Mouse (Mus musculus) yolk sac, embryonic 10.5 days (tissue): Measurements from ENCODE around the gene Cd300ld.
"Not testable (repeated sequence)": the region's sequence is repeated elsewhere in the genome, so short reads cannot be mapped to it uniquely, and the experiment has no call there.

Experiments used
- DNase-seq: peaks from one replicate; pipeline ENCODE4 v3.0.0-alpha.2; 2017; ENCODE audit warnings: low spot score

Gene Cd300ld

DNA sequence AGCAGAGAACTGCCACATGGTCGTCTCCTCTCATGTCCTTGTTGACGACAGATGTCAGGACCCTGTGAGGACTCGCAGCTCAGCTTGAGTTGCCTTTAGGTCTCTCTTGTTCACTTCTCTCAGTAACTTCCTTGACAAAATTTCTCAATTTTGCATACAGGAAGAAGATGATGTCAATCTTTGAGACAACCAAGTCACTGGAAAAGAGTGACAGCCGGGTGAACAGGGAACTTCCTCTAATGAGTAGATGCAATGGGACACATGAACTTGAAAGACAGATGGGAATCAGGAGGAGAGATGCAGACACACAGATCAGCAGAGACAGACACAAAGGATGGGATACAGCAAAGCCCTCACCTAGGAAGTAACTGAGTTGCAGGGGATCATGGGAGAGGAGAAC, at the start of gene Cd300ld:
Gene Cd300ld (minus strand): TSS at position 130 of the 400 bp plus-strand sequence.
- DNase-seq, result no peak

GRCm38 (mm10) chr11:115037669-115038068, 47.9 kb upstream of the Cd300ld start, which contains the start of gene Cd300ld5:
TSS of gene Cd300ld5 (minus strand) at chr11:115037769.
- DNase-seq, result not testable (repeated sequence)

- not testable (repeated sequence) for DNase-seq
These were observed 37.2 kb upstream of the Cd300ld start, which contains the start of gene Cd300ld4 for GRCm38 (mm10) chr11:115026912-115027311. TSS of gene Cd300ld4 (minus strand) at chr11:115027012.

DNA sequence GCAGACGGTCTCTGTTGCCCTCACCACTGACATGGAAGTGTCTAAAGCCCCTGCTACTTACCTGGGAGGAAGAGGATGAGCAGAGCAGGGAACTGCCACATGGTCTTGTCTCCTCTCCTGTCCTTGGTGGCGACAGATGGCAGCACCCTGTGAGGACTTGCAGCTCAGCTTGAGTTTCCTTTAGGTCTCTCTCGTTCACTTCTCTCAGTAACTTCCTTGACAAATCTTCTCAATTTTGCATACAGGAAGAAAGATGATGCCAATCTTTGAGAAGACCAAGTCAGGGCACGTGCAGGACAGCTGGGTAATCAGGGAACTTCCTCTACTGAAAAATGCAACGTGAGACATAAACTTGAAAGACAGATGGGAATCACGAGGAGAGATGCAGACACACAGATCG, 26.4 kb upstream of the Cd300ld start, which contains the start of gene Cd300ld2:
Gene Cd300ld2 (minus strand): TSS at position 101 of the 400 bp plus-strand sequence.
- not testable (repeated sequence) for DNase-seq

GRCm38 (mm10) chr11:115004070-115004469, 14.3 kb upstream of the Cd300ld start:
- no peak for DNase-seq

DNA sequence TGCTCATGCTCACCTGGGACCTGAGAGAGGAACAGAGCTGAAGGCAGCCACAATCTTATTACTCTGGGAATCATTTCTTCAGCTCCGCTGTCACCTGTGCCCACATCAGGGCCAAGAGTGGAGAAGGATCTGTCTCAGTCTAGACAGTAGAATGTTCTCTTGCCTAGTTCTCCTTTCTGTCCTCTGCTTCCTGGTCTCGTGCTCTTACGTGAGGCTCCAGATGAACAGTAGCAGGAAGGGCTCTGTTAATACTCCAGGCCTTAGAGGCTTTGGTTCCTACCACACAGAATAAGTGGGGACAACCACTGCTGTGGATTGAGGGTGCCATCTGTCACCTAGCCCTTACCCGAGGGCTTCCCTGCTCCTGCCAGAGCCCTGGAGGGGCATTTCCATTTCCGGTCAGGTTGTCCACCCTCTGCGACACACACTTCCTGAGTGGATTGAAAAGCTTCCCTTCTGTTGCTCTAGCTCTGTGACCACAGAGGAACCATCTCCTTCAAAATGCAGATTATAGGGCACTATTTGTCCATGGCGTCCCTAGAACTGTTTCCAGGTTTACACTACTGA, 11.8 kb upstream of the Cd300ld start, which contains the start of gene Cd300c2:
Gene Cd300c2 (minus strand): TSS at position 407 of the 567 bp plus-strand sequence.
- no peak for DNase-seq

DNA sequence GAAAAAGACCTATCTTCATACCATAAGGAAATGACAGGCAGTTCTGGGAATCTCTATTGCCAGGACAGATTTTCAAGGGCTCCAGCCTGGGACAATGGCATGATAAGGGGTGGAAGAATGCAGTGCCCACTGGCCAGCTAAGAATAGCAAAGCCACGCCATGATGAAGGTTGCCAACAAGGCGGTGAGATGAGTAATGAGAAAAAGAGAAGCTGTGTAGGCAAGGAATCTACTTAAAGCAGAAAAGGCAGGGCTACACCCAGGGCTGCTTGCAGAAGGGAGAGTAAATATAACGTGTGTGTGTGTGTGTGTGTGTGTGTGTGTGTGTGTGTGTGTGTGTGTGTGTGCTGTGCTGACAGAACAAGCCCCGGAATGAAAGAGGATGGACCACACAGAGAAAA, 7.9 kb downstream of the Cd300ld start:
- DNase-seq, result no peak

- no peak for DNase-seq
These were observed 17.0 kb downstream of the Cd300ld start for GRCm38 (mm10) chr11:114972726-114973125.

GRCm38 (mm10) chr11:114968752-114969207, 20.9 kb downstream of the Cd300ld start, which contains the start of gene Cd300c:
TSS of gene Cd300c (minus strand) at chr11:114969157.
- no peak for DNase-seq

- DNase-seq, result no peak
These were observed 24.4 kb downstream of the Cd300ld start for GRCm38 (mm10) chr11:114965182-114965828.

- DNase-seq, result no peak
These were observed 29.4 kb downstream of the Cd300ld start for GRCm38 (mm10) chr11:114960369-114960768.

DNA sequence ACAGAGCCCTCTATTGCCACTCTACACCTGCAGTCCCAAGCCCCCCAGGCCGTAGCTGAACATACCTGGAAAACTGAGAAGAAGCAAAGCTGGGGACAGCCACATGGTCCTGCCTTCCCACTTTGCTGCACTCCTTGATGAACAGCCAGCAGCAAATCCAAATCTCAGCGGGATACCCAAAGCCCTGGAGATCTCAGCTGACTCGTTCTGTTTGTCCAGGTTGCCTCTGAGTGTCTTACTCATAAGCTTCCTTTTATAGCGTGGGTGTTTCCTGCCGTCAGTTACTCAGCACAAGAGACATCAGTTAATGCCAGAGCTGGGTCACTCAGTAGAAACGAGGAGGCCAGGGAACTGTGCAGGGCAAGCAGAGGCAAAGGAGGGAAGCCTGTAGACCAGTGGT, 55.6 kb downstream of the Cd300ld start, which contains the start of gene Cd300lb:
Gene Cd300lb (minus strand): TSS at position 243 of the 400 bp plus-strand sequence.
- no peak for DNase-seq

- no peak for DNase-seq
These were observed 56.1 kb downstream of the Cd300ld start for GRCm38 (mm10) chr11:114933591-114933990.
